Mouse (Mus musculus) kidney, embryonic 16.5 days (tissue): ENCODE measurements at regions not wholly inside any gene's neighbourhood (a gene's known extent, or its start where the extent isn't known, plus 50 kb on each side); places are given as distances from the start of the nearest gene placed in this dataset.
A peak's percentile ranks its signal among the peaks of the same experiment; 100 is the strongest.
"Not testable (repeated sequence)": the region's sequence is repeated elsewhere in the genome, so short reads cannot be mapped to it uniquely, and the experiment has no call there.

Experiments
- ATAC-seq: fragments of 200-750 bp; cut with Nextera tagmentation; 2 replicates; pipeline ENCODE4 v1.8.0; 2017; ENCODE audit warnings: moderate TSS enrichment; ENCODE audit not compliant: low FRiP score, low TSS enrichment
- H3K27ac ChIP-seq: fragments of 300-500 bp; sonication (generic); 2 replicates; pipeline ENCODE4 v1.5.1; 2014; ENCODE audit warnings: low read length
- H3K27me3 ChIP-seq: fragments of 300-500 bp; sonication (generic); 2 replicates; pipeline ENCODE4 v1.6.1; 2014; ENCODE audit warnings: low read length, control low read depth, mixed read lengths; ENCODE audit not compliant: insufficient read depth
- H3K36me3 ChIP-seq: fragments of 300-500 bp; sonication (generic); 2 replicates; pipeline ENCODE4 v1.6.1; 2014; ENCODE audit warnings: low read length, control low read depth, mixed read lengths; ENCODE audit not compliant: insufficient read depth
- H3K4me1 ChIP-seq: fragments of 300-500 bp; sonication (generic); 2 replicates; pipeline ENCODE4 v1.6.1; 2014; ENCODE audit warnings: low read length, control low read depth, mixed read lengths; ENCODE audit not compliant: insufficient read depth
- H3K4me2 ChIP-seq: fragments of 300-500 bp; sonication (generic); replicated peaks from 2 replicates; pipeline ENCODE4 v1.6.1; 2014; ENCODE audit warnings: low read depth, low read length
- H3K4me3 ChIP-seq: fragments of 300-500 bp; sonication (generic); 2 replicates; pipeline ENCODE4 v1.5.1; 2014; ENCODE audit warnings: mild to moderate bottlenecking, low read length
- H3K9ac ChIP-seq: fragments of 300-500 bp; sonication (generic); replicated peaks from 2 replicates; pipeline ENCODE4 v1.6.1; 2014; ENCODE audit warnings: low read length
- H3K9me3 ChIP-seq: fragments of 300-500 bp; sonication (generic); 2 replicates; pipeline ENCODE4 v1.6.1; 2016; ENCODE audit warnings: low read length, control low read depth
- WGBS: fragments of 180-500 bp; shearing (Covaris S2); extraction: QIAGEN DNeasy Blood & Tissue Kit; methylation state at CpG from one replicate; pipeline ENCODE4 v1.1.7; 2014; 5-methylcytosine and 5-hydroxymethylcytosine counted together

GRCm38 (mm10) chr10:85731163-85731562 is 98.1 kb upstream of the Pwp1 start:
- H3K27ac ChIP-seq, H3K9me3 ChIP-seq, H3K4me3 ChIP-seq, H3K27me3 ChIP-seq, H3K9ac ChIP-seq, H3K4me1 ChIP-seq, ATAC-seq, H3K4me2 ChIP-seq, H3K36me3 ChIP-seq: not testable (repeated sequence)
- 87% methylated on average over 3 of the region's 4 CpGs for WGBS

GRCm38 (mm10) chr10:85731796-85732388 is 97.4 kb upstream of the Pwp1 start:
- not testable (repeated sequence) for H3K4me2 ChIP-seq
- 38% methylated on average over 8 of the region's 13 CpGs for WGBS
- ATAC-seq: 0 out of 2 replicates have a peak, but pooled peaks have one; percentile 49

GRCm38 (mm10) chr10:85737796-85738195 is 91.5 kb upstream of the Pwp1 start:
- H3K27me3 ChIP-seq: no peaks in the 10 kb centered on the region
- no peaks in the 10 kb centered on the region for H3K4me1 ChIP-seq
- no peak overlapping the region for H3K4me2 ChIP-seq
- WGBS: 67% methylated on average over 1 of the region's 1 CpGs
- H3K4me3 ChIP-seq: no peak overlapping the region
- H3K9ac ChIP-seq: no peak overlapping the region
- no peak overlapping the region for H3K27ac ChIP-seq
- ATAC-seq: no peak
- no peaks in the 10 kb centered on the region for H3K36me3 ChIP-seq
- H3K9me3 ChIP-seq: no peaks in the 10 kb centered on the region

More at GRCm38 (mm10) chr10:85731796-85732388, 97.4 kb upstream of the Pwp1 start:
- not testable (repeated sequence) for H3K36me3 ChIP-seq, H3K4me1 ChIP-seq, H3K9me3 ChIP-seq, H3K4me3 ChIP-seq, H3K9ac ChIP-seq, H3K27me3 ChIP-seq, H3K27ac ChIP-seq

- Histone ChIP-seq H3K9me3 (no peaks in the 10 kb centered on the region), H3K9ac (no peak overlapping the region), H3K36me3 (no peaks in the 10 kb centered on the region), H3K27me3 (no peaks in the 10 kb centered on the region), H3K4me2 (no peak overlapping the region), H3K4me3 (no peak overlapping the region), H3K4me1 (no peaks in the 10 kb centered on the region), H3K27ac (no peak overlapping the region)
- ATAC-seq: no peak
- 60% methylated on average over 3 of the region's 3 CpGs for WGBS
These were observed 90.3 kb upstream of the Pwp1 start for GRCm38 (mm10) chr10:85739008-85739407.

GRCm38 (mm10) chr10:85739565-85739964 is 89.7 kb upstream of the Pwp1 start:
- H3K9me3 ChIP-seq, H3K9ac ChIP-seq, H3K27me3 ChIP-seq, H3K36me3 ChIP-seq, H3K4me1 ChIP-seq, ATAC-seq, H3K4me2 ChIP-seq, H3K27ac ChIP-seq, H3K4me3 ChIP-seq: not testable (repeated sequence)

GRCm38 (mm10) chr10:85741972-85742371 is 87.3 kb upstream of the Pwp1 start:
- no peak overlapping the region for H3K4me3 ChIP-seq
- H3K36me3 ChIP-seq: no peaks in the 10 kb centered on the region
- no peak overlapping the region for H3K27ac ChIP-seq
- H3K9me3 ChIP-seq: no peaks in the 10 kb centered on the region
- no peak for ATAC-seq
- no peak overlapping the region for H3K9ac ChIP-seq
- no peaks in the 10 kb centered on the region for H3K4me1 ChIP-seq
- no peaks in the 10 kb centered on the region for H3K27me3 ChIP-seq
- 69% methylated on average over 5 of the region's 5 CpGs for WGBS
- no peak overlapping the region for H3K4me2 ChIP-seq

- H3K4me1 ChIP-seq, H3K4me3 ChIP-seq, H3K4me2 ChIP-seq, H3K9ac ChIP-seq, H3K9me3 ChIP-seq, H3K27ac ChIP-seq, H3K36me3 ChIP-seq, H3K27me3 ChIP-seq: not testable (repeated sequence)
- 0 out of 2 replicates have a peak, but pooled peaks have one; percentile 2 for ATAC-seq
- WGBS: 67% methylated on average over 7 of the region's 7 CpGs
These were observed 83.9 kb upstream of the Pwp1 start for GRCm38 (mm10) chr10:85745390-85745789.

GRCm38 (mm10) chr10:85745818-85746217 is 83.5 kb upstream of the Pwp1 start:
- not testable (repeated sequence) for H3K9ac ChIP-seq, H3K4me1 ChIP-seq, H3K36me3 ChIP-seq, H3K4me2 ChIP-seq, H3K27me3 ChIP-seq, H3K4me3 ChIP-seq, H3K9me3 ChIP-seq, H3K27ac ChIP-seq
- 0 out of 2 replicates have a peak, but pooled peaks have one; percentile 57 for ATAC-seq
- 42% methylated on average over 7 of the region's 8 CpGs for WGBS

GRCm38 (mm10) chr10:85749549-85749948 is 79.7 kb upstream of the Pwp1 start:
- not testable (repeated sequence) for H3K4me1 ChIP-seq
- ATAC-seq: 0 out of 2 replicates have a peak, but pooled peaks have one; percentile 65

GRCm38 (mm10) chr10:85775035-85775434 is 54.3 kb upstream of the Pwp1 start:
- no peaks in the 10 kb centered on the region for H3K36me3 ChIP-seq
- WGBS: 89% methylated on average over 1 of the region's 1 CpGs
- H3K4me2 ChIP-seq: no peak overlapping the region
- ATAC-seq: no peak
- no peak overlapping the region for H3K27ac ChIP-seq
- no peaks in the 10 kb centered on the region for H3K27me3 ChIP-seq
- no peak overlapping the region for H3K4me3 ChIP-seq
- H3K9ac ChIP-seq: no peak overlapping the region
- H3K9me3 ChIP-seq: no peaks in the 10 kb centered on the region
- no peaks in the 10 kb centered on the region for H3K4me1 ChIP-seq

More at GRCm38 (mm10) chr10:85749549-85749948, 79.7 kb upstream of the Pwp1 start:
- not testable (repeated sequence) for H3K27me3 ChIP-seq, H3K4me3 ChIP-seq, H3K9ac ChIP-seq, H3K36me3 ChIP-seq, H3K27ac ChIP-seq, H3K9me3 ChIP-seq, H3K4me2 ChIP-seq
- WGBS: 45% methylated on average over 2 of the region's 2 CpGs
